Mouse (Mus musculus): ENCODE results near the gene Cma2. TPM values are rescaled to one million over a fixed set of nuclear protein-coding genes. Genes with fewer than 3 reads are reported as not detected.

The Cma2 gene
- not detected for polyA plus RNA-seq (2015; fragmentation: Illumina TruSeq; extraction: RNeasy Lipid Tissue Mini Kit (QIAGEN cat#74804); ENCODE audit: insufficient read depth, low read depth, low replicate concordance)

DNA sequence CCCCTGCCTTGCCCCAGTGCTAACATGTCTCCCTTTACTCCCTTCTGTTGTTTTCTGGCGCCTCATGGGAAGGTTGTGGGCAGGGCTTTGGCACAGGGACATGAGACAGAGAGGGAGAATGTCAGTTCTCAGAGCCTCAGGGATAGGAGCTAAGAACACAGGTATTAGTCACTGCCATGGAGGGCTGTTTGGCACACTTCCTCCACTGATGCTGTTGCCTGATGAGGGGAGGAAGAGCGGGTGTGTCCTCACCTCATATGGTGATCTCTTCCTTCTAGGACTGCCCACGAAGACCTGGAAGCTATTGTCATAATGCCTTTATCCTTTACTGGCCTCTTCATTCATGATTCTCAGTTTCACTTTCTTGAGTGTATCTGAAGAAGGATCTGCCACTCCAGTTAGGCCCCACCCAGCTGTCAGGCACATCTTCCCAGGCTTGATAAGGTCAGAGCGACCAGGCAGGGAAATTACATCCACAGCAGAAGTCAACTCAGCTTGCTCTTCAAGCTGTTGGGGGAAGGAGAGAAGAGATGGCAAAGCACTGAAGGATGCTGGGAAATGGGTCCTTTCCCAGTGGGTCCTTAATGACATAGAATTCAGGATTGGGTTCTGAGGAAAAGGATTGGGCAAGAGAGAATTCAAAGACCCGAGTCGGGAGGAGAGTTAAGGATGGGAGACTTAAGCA, at the start of gene Cma2:
Gene Cma2 (plus strand): TSS at position 635 of the 685 bp plus-strand sequence.

GRCm38 (mm10) chr14:55944575-55944974, 6.2 kb upstream of the Cma2 start, which contains the start of gene Cma1:
Cma1 (minus strand) TSS chr14:55944675.

DNA sequence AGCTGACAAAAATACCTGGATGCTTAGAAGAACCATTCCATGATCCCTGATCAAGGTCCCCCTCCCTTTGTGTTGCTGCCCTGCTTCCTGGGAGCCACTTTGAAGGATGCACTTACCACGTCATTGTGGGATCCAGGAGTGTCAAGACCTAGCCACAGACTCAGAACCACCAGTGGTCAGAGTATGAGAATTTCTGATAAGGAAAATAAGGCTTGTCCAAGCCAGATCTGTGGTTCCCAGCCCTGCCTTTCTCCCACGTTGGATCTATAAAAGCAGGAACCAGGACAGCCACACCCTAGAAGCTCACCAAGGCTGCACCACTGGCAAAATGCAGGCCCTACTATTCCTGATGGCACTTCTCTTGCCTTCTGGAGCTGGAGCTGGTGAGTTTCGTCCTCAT, 66.9 kb downstream of the Cma2 start, which contains the start of gene Mcpt1:
Gene Mcpt1 (plus strand): TSS at position 301 of the 400 bp plus-strand sequence.

Other genes starting within 250 kb of the Cma2 start
- gene Tgm1, start 237.1 kb upstream of the Cma2 start, polyA plus RNA-seq (2015; fragmentation: Illumina TruSeq; extraction: RNeasy Lipid Tissue Mini Kit (QIAGEN cat#74804); ENCODE audit: insufficient read depth, low read depth, low replicate concordance), result 0.30 TPM
- gene Rabggta, start 228.7 kb upstream of the Cma2 start, polyA plus RNA-seq (2015; fragmentation: Illumina TruSeq; extraction: RNeasy Lipid Tissue Mini Kit (QIAGEN cat#74804); ENCODE audit: insufficient read depth, low read depth, low replicate concordance), result 9.4 TPM
- 28.8 TPM for gene Dhrs1, start 205.3 kb upstream of the Cma2 start, polyA plus RNA-seq (2015; fragmentation: Illumina TruSeq; extraction: RNeasy Lipid Tissue Mini Kit (QIAGEN cat#74804); ENCODE audit: insufficient read depth, low read depth, low replicate concordance)
- gene Nop9, start 205.3 kb upstream of the Cma2 start, polyA plus RNA-seq (2015; fragmentation: Illumina TruSeq; extraction: RNeasy Lipid Tissue Mini Kit (QIAGEN cat#74804); ENCODE audit: insufficient read depth, low read depth, low replicate concordance), result 2.8 TPM
- gene Cideb, start 192.5 kb upstream of the Cma2 start, polyA plus RNA-seq (2015; fragmentation: Illumina TruSeq; extraction: RNeasy Lipid Tissue Mini Kit (QIAGEN cat#74804); ENCODE audit: insufficient read depth, low read depth, low replicate concordance), result not detected
- not detected for gene Ltb4r2, start 189.6 kb upstream of the Cma2 start, polyA plus RNA-seq (2015; fragmentation: Illumina TruSeq; extraction: RNeasy Lipid Tissue Mini Kit (QIAGEN cat#74804); ENCODE audit: insufficient read depth, low read depth, low replicate concordance)
- not detected for gene Ltb4r1, start 185.0 kb upstream of the Cma2 start, polyA plus RNA-seq (2015; fragmentation: Illumina TruSeq; extraction: RNeasy Lipid Tissue Mini Kit (QIAGEN cat#74804); ENCODE audit: insufficient read depth, low read depth, low replicate concordance)
- 14.4 TPM for gene Adcy4, start 166.9 kb upstream of the Cma2 start, polyA plus RNA-seq (2015; fragmentation: Illumina TruSeq; extraction: RNeasy Lipid Tissue Mini Kit (QIAGEN cat#74804); ENCODE audit: insufficient read depth, low read depth, low replicate concordance)
- gene Ripk3, start 162.1 kb upstream of the Cma2 start, polyA plus RNA-seq (2015; fragmentation: Illumina TruSeq; extraction: RNeasy Lipid Tissue Mini Kit (QIAGEN cat#74804); ENCODE audit: insufficient read depth, low read depth, low replicate concordance), result 2.2 TPM
- 5.5 TPM for gene Nfatc4, start 127.8 kb upstream of the Cma2 start, polyA plus RNA-seq (2015; fragmentation: Illumina TruSeq; extraction: RNeasy Lipid Tissue Mini Kit (QIAGEN cat#74804); ENCODE audit: insufficient read depth, low read depth, low replicate concordance)
- 2.1 TPM for gene Nynrin, start 97.0 kb upstream of the Cma2 start, polyA plus RNA-seq (2015; fragmentation: Illumina TruSeq; extraction: RNeasy Lipid Tissue Mini Kit (QIAGEN cat#74804); ENCODE audit: insufficient read depth, low read depth, low replicate concordance)
- not detected for gene Cbln3, start 66.6 kb upstream of the Cma2 start, polyA plus RNA-seq (2015; fragmentation: Illumina TruSeq; extraction: RNeasy Lipid Tissue Mini Kit (QIAGEN cat#74804); ENCODE audit: insufficient read depth, low read depth, low replicate concordance)
- gene Khnyn, start 66.0 kb upstream of the Cma2 start, polyA plus RNA-seq (2015; fragmentation: Illumina TruSeq; extraction: RNeasy Lipid Tissue Mini Kit (QIAGEN cat#74804); ENCODE audit: insufficient read depth, low read depth, low replicate concordance), result 5.2 TPM
- gene Sdr39u1, start 50.7 kb upstream of the Cma2 start, polyA plus RNA-seq (2015; fragmentation: Illumina TruSeq; extraction: RNeasy Lipid Tissue Mini Kit (QIAGEN cat#74804); ENCODE audit: insufficient read depth, low read depth, low replicate concordance), result 11.8 TPM
- 2.5 TPM for gene Cma1, start 6.3 kb upstream of the Cma2 start, polyA plus RNA-seq (2015; fragmentation: Illumina TruSeq; extraction: RNeasy Lipid Tissue Mini Kit (QIAGEN cat#74804); ENCODE audit: insufficient read depth, low read depth, low replicate concordance)
- not detected for gene Mcpt1, start 67.0 kb downstream of the Cma2 start, polyA plus RNA-seq (2015; fragmentation: Illumina TruSeq; extraction: RNeasy Lipid Tissue Mini Kit (QIAGEN cat#74804); ENCODE audit: insufficient read depth, low read depth, low replicate concordance)
- gene Mcpt9, start 79.5 kb downstream of the Cma2 start, polyA plus RNA-seq (2015; fragmentation: Illumina TruSeq; extraction: RNeasy Lipid Tissue Mini Kit (QIAGEN cat#74804); ENCODE audit: insufficient read depth, low read depth, low replicate concordance), result not detected
- not detected for gene Mcpt2, start 91.1 kb downstream of the Cma2 start, polyA plus RNA-seq (2015; fragmentation: Illumina TruSeq; extraction: RNeasy Lipid Tissue Mini Kit (QIAGEN cat#74804); ENCODE audit: insufficient read depth, low read depth, low replicate concordance)
- gene Mcpt4, start 111.3 kb downstream of the Cma2 start, polyA plus RNA-seq (2015; fragmentation: Illumina TruSeq; extraction: RNeasy Lipid Tissue Mini Kit (QIAGEN cat#74804); ENCODE audit: insufficient read depth, low read depth, low replicate concordance), result not detected
- gene Mcpt8, start 134.3 kb downstream of the Cma2 start, polyA plus RNA-seq (2015; fragmentation: Illumina TruSeq; extraction: RNeasy Lipid Tissue Mini Kit (QIAGEN cat#74804); ENCODE audit: insufficient read depth, low read depth, low replicate concordance), result not detected
- gene Ctsg, start 151.6 kb downstream of the Cma2 start, polyA plus RNA-seq (2015; fragmentation: Illumina TruSeq; extraction: RNeasy Lipid Tissue Mini Kit (QIAGEN cat#74804); ENCODE audit: insufficient read depth, low read depth, low replicate concordance), result not detected
- not detected for gene Gzme, start 169.6 kb downstream of the Cma2 start, polyA plus RNA-seq (2015; fragmentation: Illumina TruSeq; extraction: RNeasy Lipid Tissue Mini Kit (QIAGEN cat#74804); ENCODE audit: insufficient read depth, low read depth, low replicate concordance)
- not detected for gene Gzmd, start 181.6 kb downstream of the Cma2 start, polyA plus RNA-seq (2015; fragmentation: Illumina TruSeq; extraction: RNeasy Lipid Tissue Mini Kit (QIAGEN cat#74804); ENCODE audit: insufficient read depth, low read depth, low replicate concordance)
- gene Gzmg, start 208.6 kb downstream of the Cma2 start, polyA plus RNA-seq (2015; fragmentation: Illumina TruSeq; extraction: RNeasy Lipid Tissue Mini Kit (QIAGEN cat#74804); ENCODE audit: insufficient read depth, low read depth, low replicate concordance), result not detected
- gene Gzmn, start 223.6 kb downstream of the Cma2 start, polyA plus RNA-seq (2015; fragmentation: Illumina TruSeq; extraction: RNeasy Lipid Tissue Mini Kit (QIAGEN cat#74804); ENCODE audit: insufficient read depth, low read depth, low replicate concordance), result not detected